Mouse (Mus musculus): ENCODE measurements around the gene Wdfy4.

DNA sequence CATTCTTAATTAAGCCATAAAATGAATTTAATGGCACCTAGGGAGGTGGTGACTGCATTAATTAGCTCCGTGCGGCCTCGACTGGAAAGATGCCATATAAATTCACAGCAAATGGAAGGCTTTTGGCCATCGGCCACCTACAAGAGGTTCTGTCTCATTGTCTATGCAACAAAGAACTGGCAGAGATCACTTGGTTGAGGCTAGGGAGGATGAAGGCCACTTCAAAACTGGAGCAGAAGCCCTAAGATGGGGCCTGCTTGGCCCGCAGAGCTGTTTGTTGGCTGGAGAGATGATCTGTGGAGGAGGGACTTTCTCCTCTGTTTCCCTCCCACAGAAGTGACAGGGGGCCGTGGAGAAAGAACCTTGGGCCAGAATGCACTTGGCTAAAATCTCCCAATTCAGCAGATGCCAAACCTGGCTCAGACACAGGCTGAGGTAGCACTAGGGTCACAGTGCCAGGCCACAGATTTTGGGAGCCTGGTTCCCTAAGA lies 103.9 kb downstream of the Wdfy4 start:
- TF ChIP-seq POLR2A (IDR thresholded peaks at IDR 0.05; ENCODE audit: control insufficient read depth in 1 of 2, insufficient read depth in 1 of 2, low read depth in 1 of 2, low read length in 2 of 2, poor library complexity in 1 of 2) (no peak), GATA1 (IDR thresholded peaks at IDR 0.05; ENCODE audit: low read depth, low read length) (no peak)
